Mouse (Mus musculus) cerebellum, postnatal 14 days (tissue): ENCODE data around the gene Myo1a.
A peak's percentile ranks its signal among the peaks of the same experiment; 100 is the strongest.
"Not testable (repeated sequence)": the region's sequence is repeated elsewhere in the genome, so short reads cannot be mapped to it uniquely, and the experiment has no call there.

Experiments
- DNase-seq, 2 experiments: peaks; one replicate each; pipeline ENCODE4 v3.0.0; 2021; ENCODE audit warnings: mixed read lengths in 2 of 2

Gene Myo1a

GRCm38 (mm10) chr10:127704766-127705220 is at the start of gene Myo1a:
TSS of gene Myo1a (plus strand) at chr10:127705170.
- DNase-seq = no peak

- not testable (repeated sequence) for DNase-seq
Observed at GRCm38 (mm10) chr10:127657617-127658016, 47.4 kb upstream of the Myo1a start.

DNA sequence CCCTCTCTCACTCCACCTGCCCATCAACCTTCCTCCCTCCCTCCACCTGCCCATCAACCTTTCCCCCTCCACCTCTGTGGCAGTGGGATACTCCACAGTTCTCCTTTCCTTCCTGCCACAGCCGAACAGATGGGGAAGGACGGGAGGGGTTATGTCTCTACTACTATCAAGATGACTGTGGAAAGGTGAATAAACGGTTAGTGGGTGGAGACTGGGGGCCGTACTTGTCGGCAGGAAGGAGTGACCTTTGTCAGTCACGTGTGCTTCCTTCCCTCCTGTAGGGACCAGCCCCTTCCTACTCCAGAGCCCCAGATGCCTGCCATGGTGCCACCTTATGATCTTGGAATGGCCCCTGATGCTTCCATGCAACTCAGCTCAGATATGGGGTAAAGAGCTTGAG is 46.9 kb upstream of the Myo1a start:
- DNase-seq = no peak

GRCm38 (mm10) chr10:127659551-127659950 is 45.4 kb upstream of the Myo1a start:
- no peak for DNase-seq

- DNase-seq = peak; percentile 41 to 47
Observed at GRCm38 (mm10) chr10:127661291-127661914, 43.6 kb upstream of the Myo1a start.

- DNase-seq = peak; percentile 70 to 74
Observed at GRCm38 (mm10) chr10:127661915-127662663, 42.9 kb upstream of the Myo1a start.

DNA sequence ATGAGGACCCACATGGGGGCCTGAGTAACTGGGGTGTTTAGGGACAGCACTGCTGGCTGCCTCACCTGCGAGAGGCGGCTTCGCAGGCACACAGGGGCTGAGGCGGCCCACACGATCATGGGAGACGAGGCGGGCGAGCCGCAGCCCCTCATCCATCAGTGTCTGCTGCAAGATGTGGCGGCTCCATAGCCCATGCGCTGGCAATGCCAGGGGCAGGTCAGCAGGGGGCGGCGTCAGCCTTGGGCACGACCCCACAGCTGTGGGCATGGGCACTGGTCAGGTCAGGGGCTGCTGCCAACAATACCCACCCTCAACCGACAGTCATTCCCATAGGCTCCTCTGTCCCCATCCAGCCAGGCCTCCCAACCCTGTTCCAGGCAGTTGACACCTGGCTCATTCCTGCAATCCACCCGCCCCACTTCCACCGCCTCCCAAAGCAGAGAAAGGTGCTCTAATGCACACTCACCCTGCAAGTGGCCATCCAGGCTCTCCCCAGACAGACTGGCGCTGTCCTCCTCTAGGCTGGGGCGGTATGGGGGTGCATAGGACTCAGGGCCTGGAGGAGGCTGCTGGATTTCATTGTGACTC is 42.2 kb upstream of the Myo1a start:
- DNase-seq = peak; percentile 41 to 63

GRCm38 (mm10) chr10:127663590-127663989 is 41.4 kb upstream of the Myo1a start:
- DNase-seq = peak; percentile 20 to 40

DNA sequence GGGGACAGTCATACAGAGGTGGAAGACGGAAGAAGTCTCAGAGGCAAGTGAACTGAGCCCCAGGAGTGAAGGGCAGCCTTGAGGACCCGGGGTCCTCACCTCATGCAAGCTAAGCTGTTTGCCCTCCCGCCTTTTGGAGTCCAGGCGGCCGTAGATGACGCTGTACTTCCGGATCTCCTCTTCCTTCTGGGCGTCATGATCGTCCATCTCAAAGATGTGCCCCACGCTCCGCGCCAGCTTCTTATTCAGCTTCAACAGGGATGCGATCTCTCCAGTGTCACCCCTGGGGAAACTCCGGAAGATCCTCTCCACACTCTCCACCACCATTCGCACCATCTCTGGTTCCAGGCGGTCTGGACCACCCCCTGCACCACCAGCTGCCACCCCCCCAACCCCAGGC is 40.8 kb upstream of the Myo1a start:
- no peak for DNase-seq

DNA sequence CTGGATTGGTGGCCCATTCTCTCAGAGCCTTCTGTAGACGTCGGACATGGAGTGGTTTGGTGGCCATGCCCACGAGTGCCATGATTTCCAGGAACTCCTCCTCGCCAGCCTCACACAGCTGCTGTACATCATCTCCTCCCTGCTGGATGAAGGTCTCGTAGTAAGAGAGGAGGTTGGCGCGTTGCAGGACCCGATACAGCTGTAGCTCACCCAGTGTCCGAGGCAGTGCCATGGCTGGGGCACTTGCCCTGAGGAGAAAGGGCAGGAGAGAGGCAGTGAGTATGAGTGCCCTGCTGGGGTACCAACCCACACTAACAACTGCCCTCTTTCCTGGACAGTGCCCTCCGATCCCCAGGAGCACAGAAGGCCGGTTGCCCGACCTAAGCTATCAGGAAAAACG is 40.1 kb upstream of the Myo1a start:
- DNase-seq = peak in 1 of 2 experiments; percentile 7

GRCm38 (mm10) chr10:127665366-127666181 is 39.4 kb upstream of the Myo1a start:
- DNase-seq = peak in 1 of 2 experiments; percentile 20

DNA sequence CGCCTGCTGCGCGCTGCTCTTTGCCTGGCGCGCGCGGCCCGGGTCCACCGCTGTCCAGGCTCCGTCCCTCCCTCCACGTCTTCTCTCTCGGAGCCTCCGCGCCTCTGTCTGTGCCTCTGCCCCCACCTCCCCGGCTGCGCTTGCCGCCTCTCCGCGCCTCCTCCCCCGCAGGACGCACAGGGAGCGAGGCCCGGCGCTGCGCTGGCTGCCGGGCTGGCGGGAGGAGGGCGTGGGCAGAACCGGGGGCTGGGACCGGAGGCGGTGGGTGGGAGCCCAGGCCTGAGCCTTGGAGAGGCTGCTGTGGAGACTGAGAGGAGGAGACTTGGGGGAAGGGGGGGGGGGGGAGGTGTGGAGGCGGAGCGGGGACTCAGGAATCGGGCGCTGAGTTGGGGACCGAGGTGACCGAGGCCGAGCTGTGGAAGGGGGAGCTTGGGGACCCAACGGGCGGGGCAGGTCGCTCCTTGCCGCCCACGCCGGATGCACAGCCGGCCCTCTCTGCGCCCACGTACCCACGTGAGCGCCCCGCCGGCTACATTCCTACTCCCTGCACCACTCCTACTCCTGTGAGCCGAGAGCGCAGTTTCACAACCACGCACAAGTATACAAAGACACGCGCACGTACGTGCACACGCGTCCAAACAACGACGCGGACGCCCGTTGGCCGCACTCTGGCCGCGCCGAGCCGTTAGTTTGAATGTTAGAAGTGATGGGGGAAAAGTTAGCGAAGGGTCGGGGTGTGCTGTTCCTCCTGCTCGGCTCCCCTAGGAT is 38.3 kb upstream of the Myo1a start, which contains the start of gene Nemp1:
Gene Nemp1 (plus strand): TSS at position 401 of the 768 bp plus-strand sequence.
- peak; percentile 76 to 77 for DNase-seq

DNA sequence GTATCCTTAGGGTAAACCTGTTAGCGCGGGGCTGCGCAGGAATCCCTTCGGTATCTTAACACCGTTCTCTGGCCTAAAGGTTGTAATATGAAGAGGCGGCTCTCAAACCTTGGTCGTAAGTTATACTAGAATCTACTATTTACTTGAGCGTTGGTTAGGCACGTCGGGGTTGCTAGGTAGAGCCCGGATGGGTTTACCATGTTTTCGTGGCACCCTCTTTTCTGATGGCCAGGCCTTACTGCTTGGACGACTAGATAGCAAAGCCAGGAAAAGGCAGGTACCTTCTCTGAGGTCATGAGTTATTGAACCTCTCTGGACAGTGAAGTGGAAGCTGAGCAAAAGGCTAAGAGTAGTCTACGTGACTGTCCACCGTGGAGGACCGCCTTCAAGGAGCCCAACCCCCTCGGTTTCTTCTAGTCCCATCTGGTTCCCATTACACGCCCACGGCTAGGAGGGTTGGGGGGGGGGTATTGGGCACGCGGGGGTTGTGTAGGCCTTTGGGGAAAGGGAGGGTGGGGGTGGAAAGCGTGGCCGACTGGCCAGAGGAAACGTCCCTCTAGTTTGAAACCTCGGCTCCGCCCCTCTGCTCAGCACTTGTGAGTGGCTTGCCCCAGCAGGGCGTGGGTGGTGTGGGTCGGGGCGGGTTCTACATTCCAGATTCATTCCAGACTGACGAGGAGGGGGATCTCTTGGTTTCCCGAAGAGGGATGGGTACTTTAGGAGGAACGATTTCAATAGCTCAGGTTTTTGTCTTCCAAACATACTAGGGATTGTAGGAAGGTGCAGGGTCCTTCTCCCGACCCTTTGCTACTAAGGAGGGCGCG is 37.5 kb upstream of the Myo1a start:
- DNase-seq = peak; percentile 67 to 73

- peak; percentile 69 to 76 for DNase-seq
Observed at GRCm38 (mm10) chr10:127668093-127669050, 36.6 kb upstream of the Myo1a start, which contains the start of gene Nab2. TSS of gene Nab2 (minus strand) at chr10:127668568.

GRCm38 (mm10) chr10:127669170-127669569 is 35.8 kb upstream of the Myo1a start:
- peak; percentile 57 to 81 for DNase-seq

GRCm38 (mm10) chr10:127670185-127670584 is 34.8 kb upstream of the Myo1a start:
- no peak for DNase-seq

DNA sequence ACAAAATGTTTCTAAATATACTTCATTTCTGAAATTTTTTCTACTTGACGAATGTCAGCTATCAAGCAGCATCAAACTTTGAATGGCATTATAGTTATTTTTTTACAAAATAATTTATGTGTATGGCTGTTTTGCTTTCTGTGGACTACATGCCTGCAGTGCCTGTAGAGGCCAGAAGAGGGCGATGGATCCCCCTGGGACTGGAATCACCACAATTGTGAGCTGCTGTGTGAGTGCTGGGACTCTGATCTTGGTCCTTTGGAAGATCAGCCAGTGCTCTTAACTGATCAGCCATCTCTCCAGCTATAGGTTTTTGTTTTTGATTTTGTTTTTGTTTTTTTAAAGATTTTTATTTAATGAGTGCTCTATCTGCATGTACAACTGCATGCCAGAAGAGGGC is 33.7 kb upstream of the Myo1a start:
- peak; percentile 23 to 65 for DNase-seq

- no peak for DNase-seq
Observed at GRCm38 (mm10) chr10:127674046-127674655, 30.8 kb upstream of the Myo1a start.

GRCm38 (mm10) chr10:127674794-127675522 is 30.0 kb upstream of the Myo1a start:
- peak; percentile 89 to 93 for DNase-seq
